Mouse (Mus musculus): ENCODE measurements at regions not wholly inside any gene's neighbourhood (a gene's known extent, or its start where the extent isn't known, plus 50 kb on each side); places are given as distances from the start of the nearest gene placed in this dataset.
A peak's percentile ranks its signal among the peaks of the same experiment; 100 is the strongest.

DNA sequence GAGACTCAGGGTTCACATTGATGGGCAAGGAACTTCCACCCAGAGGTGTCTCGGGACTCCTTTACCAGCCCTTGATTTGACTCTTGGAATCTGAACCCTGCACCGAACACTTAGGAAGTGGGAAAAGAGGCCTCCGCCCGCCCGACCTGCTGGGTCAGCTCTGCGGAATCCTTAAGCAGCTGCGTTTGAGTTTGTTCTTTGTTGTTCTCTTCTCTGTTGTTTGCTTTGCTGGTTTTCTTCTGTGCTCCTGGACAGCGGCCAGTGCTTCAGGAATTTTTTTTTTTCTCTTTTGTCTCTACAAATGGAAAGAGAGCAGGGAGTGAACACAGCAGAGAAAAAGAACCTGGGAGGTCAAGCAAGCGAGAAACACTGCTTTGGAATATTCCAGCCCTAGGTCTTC, 55.1 kb upstream of the Habp2 start:
- Histone ChIP-seq H3K4me3 (replicated peaks; ENCODE audit: low read length) (0 out of 2 replicates have a peak overlapping the region, but pooled peaks have one; percentile 29), H3K36me3 (ENCODE audit: insufficient read depth, low read length) (no peaks in the 10 kb centered on the region), H3K4me1 (replicated peaks; ENCODE audit: low read depth, low read length) (peaks cover 26% of the 10 kb centered on the region), H3K27me3 (ENCODE audit: insufficient read depth, low read length) (no peaks in the 10 kb centered on the region), H3K9me3 (ENCODE audit: low read length) (peaks cover 12% of the 10 kb centered on the region)
- TF ChIP-seq NANOG (IDR thresholded peaks at IDR 0.05; ENCODE audit: borderline replicate concordance, low read length) (no peak), CTCF (conservative IDR thresholded peaks at IDR 0.05; ENCODE audit: low read length) (no peak), POU5F1 (IDR thresholded peaks at IDR 0.05; ENCODE audit: borderline replicate concordance, low read length) (no peak)

DNA sequence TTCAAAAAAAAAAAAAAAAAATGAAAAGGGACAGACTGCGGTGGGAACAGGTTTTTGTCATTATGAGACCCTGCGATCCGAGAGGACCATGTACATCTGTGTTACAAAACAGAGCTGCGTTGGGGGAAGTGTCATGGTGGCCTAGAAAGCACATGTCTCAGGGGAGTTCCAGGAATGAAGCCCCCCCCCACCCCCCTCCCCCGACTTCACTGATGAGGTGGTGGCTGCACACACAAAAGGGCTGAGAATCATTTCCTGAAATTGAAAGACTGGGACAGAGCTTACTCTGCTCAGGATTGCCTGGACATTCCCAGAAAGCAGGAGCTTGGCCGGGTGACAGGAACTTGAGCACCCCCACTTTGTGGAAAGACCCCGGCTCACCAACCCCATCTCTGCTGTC, 54.7 kb upstream of the Habp2 start:
- Histone ChIP-seq H3K4me1 (replicated peaks; ENCODE audit: low read depth, low read length) (peaks cover 26% of the 10 kb centered on the region), H3K4me3 (replicated peaks; ENCODE audit: low read length) (no peak overlapping the region), H3K36me3 (ENCODE audit: insufficient read depth, low read length) (no peaks in the 10 kb centered on the region), H3K27me3 (ENCODE audit: insufficient read depth, low read length) (no peaks in the 10 kb centered on the region), H3K9me3 (ENCODE audit: low read length) (peaks cover 12% of the 10 kb centered on the region)
- TF ChIP-seq CTCF (conservative IDR thresholded peaks at IDR 0.05; ENCODE audit: low read length) = no peak
- TF ChIP-seq NANOG (IDR thresholded peaks at IDR 0.05; ENCODE audit: borderline replicate concordance, low read length) = no peak
- no peak for TF ChIP-seq POU5F1 (IDR thresholded peaks at IDR 0.05; ENCODE audit: borderline replicate concordance, low read length)

DNA sequence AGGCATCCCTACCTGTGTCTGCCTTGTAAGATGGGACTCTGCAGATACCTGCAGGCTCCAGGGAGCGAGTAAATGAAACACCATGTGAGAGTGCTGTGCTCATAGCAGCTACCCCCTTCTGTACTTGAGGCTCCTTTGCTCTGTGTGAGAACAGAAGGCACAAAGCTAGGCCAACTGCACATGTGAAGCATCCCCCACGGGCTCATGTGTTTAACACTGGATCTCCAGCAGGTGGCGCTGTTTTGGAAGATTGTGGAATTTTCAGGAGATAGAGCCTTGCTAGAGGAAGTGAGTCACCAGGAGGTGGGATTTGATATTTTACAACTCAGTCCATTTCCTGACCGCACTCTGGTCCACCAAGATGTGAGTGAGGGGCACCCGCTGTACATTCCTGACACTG, 54.0 kb upstream of the Habp2 start:
- H3K4me1 ChIP-seq (replicated peaks; ENCODE audit: low read depth, low read length) = peaks cover 26% of the 10 kb centered on the region
- peak; percentile 40 for TF ChIP-seq CTCF (conservative IDR thresholded peaks at IDR 0.05; ENCODE audit: low read length)
- no peak for TF ChIP-seq NANOG (IDR thresholded peaks at IDR 0.05; ENCODE audit: borderline replicate concordance, low read length)
- H3K36me3 ChIP-seq (ENCODE audit: insufficient read depth, low read length) = no peaks in the 10 kb centered on the region
- no peak overlapping the region for H3K4me3 ChIP-seq (replicated peaks; ENCODE audit: low read length)
- H3K27me3 ChIP-seq (ENCODE audit: insufficient read depth, low read length) = no peaks in the 10 kb centered on the region
- peaks cover 12% of the 10 kb centered on the region for H3K9me3 ChIP-seq (ENCODE audit: low read length)

DNA sequence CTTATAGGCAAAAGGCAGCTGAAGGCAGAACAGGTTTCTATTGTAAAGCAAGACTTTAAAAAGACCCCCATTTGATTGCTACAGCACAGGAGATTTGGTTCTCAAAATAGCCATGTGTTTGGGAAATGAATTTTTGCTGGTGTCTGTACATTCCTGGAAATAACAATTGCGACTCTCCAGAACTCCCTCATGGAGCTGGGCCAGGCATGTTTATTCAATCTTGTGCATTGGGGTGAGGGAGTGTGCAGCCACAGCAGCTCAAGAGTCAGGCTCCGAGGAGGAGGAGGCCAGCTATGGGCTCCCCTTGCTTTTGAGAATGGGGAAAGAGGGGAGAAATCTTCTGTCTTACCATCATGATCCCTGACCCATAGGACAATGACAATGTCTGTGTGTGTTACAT, 51.9 kb upstream of the Habp2 start:
- H3K4me1 ChIP-seq (replicated peaks; ENCODE audit: low read depth, low read length) = peaks cover 26% of the 10 kb centered on the region
- H3K27me3 ChIP-seq (ENCODE audit: insufficient read depth, low read length) = peaks cover 12% of the 10 kb centered on the region; the same call in 1 of the 2 replicates
- peaks cover 18% of the 10 kb centered on the region for H3K9me3 ChIP-seq (ENCODE audit: low read length)
- TF ChIP-seq CTCF (conservative IDR thresholded peaks at IDR 0.05; ENCODE audit: low read length) = no peak
- no peak for TF ChIP-seq NANOG (IDR thresholded peaks at IDR 0.05; ENCODE audit: borderline replicate concordance, low read length)
- TF ChIP-seq POU5F1 (IDR thresholded peaks at IDR 0.05; ENCODE audit: borderline replicate concordance, low read length) = no peak
- H3K36me3 ChIP-seq (ENCODE audit: insufficient read depth, low read length) = no peaks in the 10 kb centered on the region
- no peak overlapping the region for H3K4me3 ChIP-seq (replicated peaks; ENCODE audit: low read length)

Measured in E14TG2a.4 (cell line).